Mouse (Mus musculus): ENCODE results near the gene Calhm3. TPM values are rescaled to one million over a fixed set of nuclear protein-coding genes. Genes with fewer than 3 reads are reported as not detected.

Gene Calhm3
- polyA plus RNA-seq, 1 experiment from 2014 or later: not detected

GRCm38 (mm10) chr19:47180011-47180410 lies 22.4 kb upstream of the Calhm3 start:
- Histone ChIP-seq H3K9ac (peak overlapping the region; percentile 79), H3K4me3 (peak overlapping the region; percentile 73), H3K27me3 (peaks cover 43% of the 10 kb centered on the region), H3K9me3 (peaks cover 6% of the 10 kb centered on the region), H3K36me3 (no peaks in the 10 kb centered on the region), H3K4me2 (peak overlapping the region; percentile 97), H3K4me1 (replicated peaks) (peaks cover 26% of the 10 kb centered on the region), H3K27ac (replicated peaks) (no peak overlapping the region)
- WGBS: 16% methylated on average over 8 of the region's 8 CpGs
- ATAC-seq (ENCODE audit: low read depth): no peak

GRCm38 (mm10) chr19:47179272-47179809 lies 21.8 kb upstream of the Calhm3 start:
- Histone ChIP-seq H3K9me3 (peaks cover 6% of the 10 kb centered on the region), H3K4me3 (peak overlapping the region; percentile 73), H3K4me1 (replicated peaks) (peaks cover 26% of the 10 kb centered on the region), H3K36me3 (no peaks in the 10 kb centered on the region), H3K27me3 (peaks cover 43% of the 10 kb centered on the region), H3K27ac (replicated peaks) (peak overlapping the region; percentile 52), H3K4me2 (peak overlapping the region; percentile 97), H3K9ac (peak overlapping the region; percentile 79)
- peak; percentile 32 for ATAC-seq (ENCODE audit: low read depth)
- under 1% methylated on average over 40 of the region's 42 CpGs for WGBS

GRCm38 (mm10) chr19:47178431-47179271 lies 21.1 kb upstream of the Calhm3 start, which contains the start of gene Neurl1a:
TSS of gene Neurl1a (plus strand) at chr19:47178820.
- H3K27ac ChIP-seq (replicated peaks): peak within 1 kb of the TSS; percentile 52
- H3K4me1 ChIP-seq (replicated peaks): peaks cover 21% of the 10 kb centered on the region
- H3K4me3 ChIP-seq: peak within 1 kb of the TSS; percentile 73
- no peaks in the 10 kb centered on the region for H3K36me3 ChIP-seq
- H3K9ac ChIP-seq: peak within 1 kb of the TSS; percentile 79
- H3K27me3 ChIP-seq: peaks cover 43% of the 10 kb centered on the region
- H3K4me2 ChIP-seq: peak within 1 kb of the TSS; percentile 97
- under 1% methylated on average over 67 of the region's 98 CpGs for WGBS
- H3K9me3 ChIP-seq: peaks cover 6% of the 10 kb centered on the region
- peak; percentile 66 for ATAC-seq (ENCODE audit: low read depth)

- peak; percentile 13 for ATAC-seq (ENCODE audit: low read depth)
- Histone ChIP-seq H3K27me3 (peaks cover 43% of the 10 kb centered on the region), H3K4me2 (peak overlapping the region; percentile 97), H3K9ac (no peak overlapping the region), H3K4me1 (replicated peaks) (peaks cover 21% of the 10 kb centered on the region), H3K4me3 (peak overlapping the region; percentile 73), H3K36me3 (no peaks in the 10 kb centered on the region), H3K9me3 (peaks cover 6% of the 10 kb centered on the region), H3K27ac (replicated peaks) (peak overlapping the region; percentile 52; the same call in 1 of the 2 replicates)
- 24% methylated on average over 10 of the region's 10 CpGs for whole genome bisulfite sequencing
These were observed 20.4 kb upstream of the Calhm3 start for GRCm38 (mm10) chr19:47178001-47178400.

GRCm38 (mm10) chr19:47176916-47177505 lies 19.4 kb upstream of the Calhm3 start:
- Histone ChIP-seq H3K4me2 (no peak overlapping the region), H3K27me3 (peaks cover 43% of the 10 kb centered on the region), H3K9ac (no peak overlapping the region), H3K36me3 (no peaks in the 10 kb centered on the region), H3K4me1 (replicated peaks) (peaks cover 21% of the 10 kb centered on the region), H3K27ac (replicated peaks) (no peak overlapping the region), H3K4me3 (no peak overlapping the region), H3K9me3 (peaks cover 4% of the 10 kb centered on the region)
- 45% methylated on average over 2 of the region's 2 CpGs for WGBS
- no peak for ATAC-seq (ENCODE audit: low read depth)

- Histone ChIP-seq H3K4me2 (no peak overlapping the region), H3K9ac (no peak overlapping the region), H3K36me3 (no peaks in the 10 kb centered on the region), H3K9me3 (no peaks in the 10 kb centered on the region), H3K4me1 (replicated peaks) (peaks cover 20% of the 10 kb centered on the region), H3K27ac (replicated peaks) (no peak overlapping the region), H3K27me3 (peaks cover 31% of the 10 kb centered on the region), H3K4me3 (no peak overlapping the region)
- ATAC-seq (ENCODE audit: low read depth): no peak
- 63% methylated on average over 2 of the region's 2 CpGs for WGBS
These were observed 17.9 kb upstream of the Calhm3 start for GRCm38 (mm10) chr19:47175472-47175871.

GRCm38 (mm10) chr19:47174515-47174914 lies 17.0 kb upstream of the Calhm3 start:
- H3K27ac ChIP-seq (replicated peaks): no peak overlapping the region
- WGBS: 59% methylated on average over 3 of the region's 3 CpGs
- H3K9ac ChIP-seq: no peak overlapping the region
- H3K4me3 ChIP-seq: no peak overlapping the region
- peaks cover 21% of the 10 kb centered on the region for H3K27me3 ChIP-seq
- no peak for ATAC-seq (ENCODE audit: low read depth)
- H3K4me1 ChIP-seq (replicated peaks): peaks cover 10% of the 10 kb centered on the region
- H3K36me3 ChIP-seq: no peaks in the 10 kb centered on the region
- no peak overlapping the region for H3K4me2 ChIP-seq
- H3K9me3 ChIP-seq: no peaks in the 10 kb centered on the region

- no peak overlapping the region for H3K4me3 ChIP-seq
- no peaks in the 10 kb centered on the region for H3K9me3 ChIP-seq
- peak; percentile 61; the same call in 1 of the 2 replicates for ATAC-seq (ENCODE audit: low read depth)
- peaks cover 5% of the 10 kb centered on the region for H3K27me3 ChIP-seq
- WGBS: 28% methylated on average over 11 of the region's 11 CpGs
- no peak overlapping the region for H3K27ac ChIP-seq (replicated peaks)
- no peaks in the 10 kb centered on the region for H3K36me3 ChIP-seq
- H3K9ac ChIP-seq: no peak overlapping the region
- H3K4me2 ChIP-seq: peak overlapping the region; percentile 40
- no peaks in the 10 kb centered on the region; the same call in 1 of the 2 replicates for H3K4me1 ChIP-seq (replicated peaks)
These were observed 11.3 kb upstream of the Calhm3 start for GRCm38 (mm10) chr19:47168793-47169412.

- peak overlapping the region; percentile 40 for H3K4me2 ChIP-seq
- H3K36me3 ChIP-seq: no peaks in the 10 kb centered on the region
- H3K4me1 ChIP-seq (replicated peaks): no peaks in the 10 kb centered on the region; the same call in 1 of the 2 replicates
- no peak for ATAC-seq (ENCODE audit: low read depth)
- H3K9me3 ChIP-seq: no peaks in the 10 kb centered on the region
- H3K27ac ChIP-seq (replicated peaks): no peak overlapping the region
- no peak overlapping the region for H3K9ac ChIP-seq
- 0 out of 2 replicates have a peak overlapping the region, but pooled peaks have one; percentile 4 for H3K4me3 ChIP-seq
- peaks cover 5% of the 10 kb centered on the region for H3K27me3 ChIP-seq
- WGBS: 10% methylated on average over 13 of the region's 13 CpGs
These were observed 10.7 kb upstream of the Calhm3 start for GRCm38 (mm10) chr19:47168223-47168622.

GRCm38 (mm10) chr19:47167617-47168214 lies 10.2 kb upstream of the Calhm3 start:
- ATAC-seq (ENCODE audit: low read depth): no peak
- no peaks in the 10 kb centered on the region for H3K36me3 ChIP-seq
- H3K4me2 ChIP-seq: no peak overlapping the region
- WGBS: 61% methylated on average over 7 of the region's 7 CpGs
- H3K9ac ChIP-seq: no peak overlapping the region
- H3K4me3 ChIP-seq: no peak overlapping the region
- no peak overlapping the region for H3K27ac ChIP-seq (replicated peaks)
- no peaks in the 10 kb centered on the region; the same call in 1 of the 2 replicates for H3K4me1 ChIP-seq (replicated peaks)
- H3K27me3 ChIP-seq: peaks cover 5% of the 10 kb centered on the region
- no peaks in the 10 kb centered on the region for H3K9me3 ChIP-seq

GRCm38 (mm10) chr19:47166758-47167157 lies 9.2 kb upstream of the Calhm3 start:
- no peak overlapping the region for H3K4me2 ChIP-seq
- peaks cover 5% of the 10 kb centered on the region for H3K27me3 ChIP-seq
- no peaks in the 10 kb centered on the region; the same call in 1 of the 2 replicates for H3K4me1 ChIP-seq (replicated peaks)
- no peaks in the 10 kb centered on the region for H3K36me3 ChIP-seq
- H3K4me3 ChIP-seq: no peak overlapping the region
- no peak overlapping the region for H3K9ac ChIP-seq
- no peaks in the 10 kb centered on the region for H3K9me3 ChIP-seq
- no peak overlapping the region for H3K27ac ChIP-seq (replicated peaks)
- WGBS: 14% methylated on average over 3 of the region's 3 CpGs
- no peak for ATAC-seq (ENCODE audit: low read depth)

All from neural tube, embryonic 13.5 days (tissue).